Mouse (Mus musculus) cortical plate, adult 2 months (tissue): ENCODE results near the gene Pgm5.

Experiments
- CTCF ChIP-seq: fragments of 200-500 bp; IDR thresholded peaks from 2 replicates; pipeline ENCODE4 v1.5.1; 2011; ENCODE audit warnings: mild to moderate bottlenecking, control low read depth, low read length; ENCODE audit not compliant: insufficient read depth; ENCODE audit errors: extremely low read depth
- POLR2A ChIP-seq: fragments of 200-500 bp; IDR thresholded peaks from 2 replicates; pipeline ENCODE4 v1.6.1; 2011; ENCODE audit warnings: mild to moderate bottlenecking, low read length, control low read depth; ENCODE audit not compliant: insufficient read depth; ENCODE audit errors: extremely low read depth

GRCm38 (mm10) chr19:24848844-24849243 is 12.8 kb downstream of the Pgm5 start:
- TF ChIP-seq CTCF, result no peak
- no peak for TF ChIP-seq POLR2A
